ENCODE assay signal across 8 mouse cellular contexts in the genomic region with DNA sequence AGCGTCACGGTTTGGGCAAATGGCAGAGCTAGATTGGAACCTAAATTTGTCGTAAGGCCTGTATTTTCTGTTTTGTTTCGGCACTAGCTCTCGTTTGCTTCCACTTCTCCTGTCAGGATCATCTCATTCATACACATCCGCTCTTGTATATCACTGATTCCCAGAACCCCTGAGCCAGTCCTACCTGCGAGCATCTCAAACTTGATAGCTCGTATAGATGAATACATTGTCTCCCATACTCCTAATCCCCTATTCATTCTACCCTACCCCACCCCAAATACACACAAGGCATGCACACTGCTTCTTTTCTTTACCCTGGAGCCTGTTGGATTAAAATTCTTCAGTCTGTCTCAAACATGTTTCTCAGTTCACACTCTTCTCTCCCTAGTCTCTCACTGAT. TPM values are rescaled to one million over a fixed set of nuclear protein-coding genes. Genes with fewer than 3 reads are reported as not detected.
A peak's percentile ranks its signal among the peaks of the same experiment; 100 is the strongest.
DNase-seq lines count a peak whose midpoint lies in the region; ATAC-seq and TF ChIP-seq lines count a peak whose summit lies in the region.

No protein-coding gene starts in this region.

- no peak for TF ChIP-seq POLR2A in lung, adult 2 months (IDR thresholded peaks at IDR 0.05; ENCODE audit: borderline replicate concordance, extremely low read depth, low read depth, low read length)
- no peak for TF ChIP-seq POLR2A in embryonic fibroblast, embryonic 13.5 days (IDR thresholded peaks at IDR 0.05; ENCODE audit: low read depth, low read length)

- no peak for DNase-seq in lung, adult 2 months
- DNase-seq in lung, postnatal 25 days (ENCODE audit: low spot score) = no peak
- no peak for DNase-seq in gastrocnemius, postnatal 14 days
- no peak for DNase-seq in frontal cortex, postnatal 25 days (ENCODE audit: low spot score in 2 of 2)
- DNase-seq in cerebellum, adult 11 months = no peak

- peaks cover 29% of the 10 kb centered on the region for H3K36me3 ChIP-seq in intestine, postnatal 0 days (ENCODE audit: control insufficient read depth, insufficient read depth)
- H3K36me3 ChIP-seq in neural tube, embryonic 14.5 days (ENCODE audit: control insufficient read depth, insufficient read depth, low read length) = peaks cover 23% of the 10 kb centered on the region

- H3K27me3 ChIP-seq in intestine, postnatal 0 days (replicated peaks; ENCODE audit: control insufficient read depth, insufficient read depth, low read length) = no peaks in the 10 kb centered on the region
- 0 out of 2 replicates have a peak, but pooled peaks cover 3% of the 10 kb centered on the region for H3K27me3 ChIP-seq in neural tube, embryonic 14.5 days (ENCODE audit: control insufficient read depth, insufficient read depth, low read length)

- WGBS in lung, adult 2 months = 5% methylated on average over 8 of the region's 8 CpGs
- WGBS in intestine, postnatal 0 days = 4% methylated on average over 8 of the region's 8 CpGs
- 8% methylated on average over 8 of the region's 8 CpGs for WGBS in neural tube, embryonic 14.5 days

- H3K4me3 ChIP-seq in lung, adult 2 months (replicated peaks; ENCODE audit: extremely low read depth, low read depth, low read length) = peak overlapping the region; percentile 98
- H3K4me3 ChIP-seq in embryonic fibroblast, embryonic 13.5 days (ENCODE audit: insufficient read depth, low read length) = peak overlapping the region; percentile 78
- H3K4me3 ChIP-seq in intestine, postnatal 0 days (ENCODE audit: low read depth, low read length) = peak overlapping the region; percentile 52
- peak overlapping the region; percentile 64 for H3K4me3 ChIP-seq in neural tube, embryonic 14.5 days (ENCODE audit: low read depth, low read length)

- H3K4me2 ChIP-seq in intestine, postnatal 0 days (replicated peaks; ENCODE audit: low read depth) = peak overlapping the region; percentile 74
- H3K4me2 ChIP-seq in neural tube, embryonic 14.5 days (ENCODE audit: low read depth, low read length) = peak overlapping the region; percentile 73

- H3K9me3 ChIP-seq in intestine, postnatal 0 days (ENCODE audit: control insufficient read depth) = no peaks in the 10 kb centered on the region
- H3K9me3 ChIP-seq in neural tube, embryonic 14.5 days (ENCODE audit: control insufficient read depth, low read length) = no peaks in the 10 kb centered on the region

- H3K27ac ChIP-seq in embryonic fibroblast, embryonic 13.5 days (ENCODE audit: insufficient read depth, low read length) = peak overlapping the region; percentile 49; the same call in 1 of the 2 replicates
- H3K27ac ChIP-seq in intestine, postnatal 0 days (ENCODE audit: low read depth, low read length) = no peak overlapping the region
- H3K27ac ChIP-seq in neural tube, embryonic 14.5 days (ENCODE audit: low read depth, low read length) = peak overlapping the region; percentile 83

- intact Hi-C loops in gastrocnemius, postnatal 14 days (cut with DNase I; ENCODE audit: low total_unique reads) = no loop called here

- no peak for TF ChIP-seq CTCF in lung, adult 2 months (IDR thresholded peaks at IDR 0.05; ENCODE audit: insufficient read depth, low read length)
- TF ChIP-seq CTCF in embryonic fibroblast, embryonic 13.5 days (IDR thresholded peaks at IDR 0.05; ENCODE audit: borderline replicate concordance, insufficient read depth, low read length) = no peak
- no peak for TF ChIP-seq CTCF in intestine, postnatal 0 days (IDR thresholded peaks at IDR 0.05; ENCODE audit: low read depth)

- ATAC-seq in intestine, postnatal 0 days = no peak
- ATAC-seq in neural tube, embryonic 14.5 days (ENCODE audit: low read depth) = 0 out of 2 replicates have a peak, but pooled peaks have one; percentile 18

- H3K9ac ChIP-seq in intestine, postnatal 0 days (ENCODE audit: low read depth, low read length) = peak overlapping the region; percentile 67
- peak overlapping the region; percentile 76 for H3K9ac ChIP-seq in neural tube, embryonic 14.5 days (replicated peaks; ENCODE audit: low read depth, low read length)

- peaks cover 2% of the 10 kb centered on the region; the same call in 1 of the 2 replicates for H3K4me1 ChIP-seq in lung, adult 2 months (ENCODE audit: control insufficient read depth, insufficient read depth, low read length)
- no peaks in the 10 kb centered on the region for H3K4me1 ChIP-seq in embryonic fibroblast, embryonic 13.5 days (ENCODE audit: control insufficient read depth, insufficient read depth, low read length)
- peaks cover 5% of the 10 kb centered on the region for H3K4me1 ChIP-seq in intestine, postnatal 0 days (replicated peaks; ENCODE audit: control insufficient read depth, insufficient read depth, low read length)
- H3K4me1 ChIP-seq in neural tube, embryonic 14.5 days (ENCODE audit: control insufficient read depth, insufficient read depth, low read length) = peaks cover 13% of the 10 kb centered on the region

RNA-seq across cellular contexts. Expression of a gene that starts 0.7 kb away (rescaled TPM):
- polyA plus RNA-seq in lung, adult 2 months (2012; rRNA removed) = 15.8 and 16.8 TPM in 2 replicates
- polyA plus RNA-seq in embryonic fibroblast, embryonic 13.5 days (2011; ENCODE audit: insufficient read length, low read depth, missing spikeins) = 18.6 and 22.0 TPM in 2 replicates
- 7.7 and 11.5 TPM in 2 replicates for polyA plus RNA-seq in intestine, postnatal 0 days (2015; fragmentation: Nextera tagmentation; extraction: Ambion mirVana)
- 36.3 and 41.7 TPM in 2 replicates for polyA plus RNA-seq in neural tube, embryonic 14.5 days (2014; fragmentation: Nextera tagmentation; extraction: Ambion mirVana)
- total RNA-seq in gastrocnemius, postnatal 14 days (2021) = 1 to 10 TPM; 6.6 TPM

RNA-seq across cellular contexts. Expression of a gene that starts 7.5 kb away (rescaled TPM):
- polyA plus RNA-seq in lung, adult 2 months (2012; rRNA removed) = 16.9 and 29.8 TPM in 2 replicates
- not detected in 2 replicates for polyA plus RNA-seq in embryonic fibroblast, embryonic 13.5 days (2011; ENCODE audit: insufficient read length, low read depth, missing spikeins)
- polyA plus RNA-seq in intestine, postnatal 0 days (2015; fragmentation: Nextera tagmentation; extraction: Ambion mirVana) = not detected in 2 replicates
- polyA plus RNA-seq in neural tube, embryonic 14.5 days (2014; fragmentation: Nextera tagmentation; extraction: Ambion mirVana) = 0.98 TPM in 1 of 2 replicates, not detected in the other
- total RNA-seq in gastrocnemius, postnatal 14 days (2021) = not detected

RNA-seq across cellular contexts. Expression of a gene that starts 45.4 kb away (rescaled TPM):
- polyA plus RNA-seq in lung, adult 2 months (2012; rRNA removed) = not detected in 2 replicates
- not detected in 2 replicates for polyA plus RNA-seq in embryonic fibroblast, embryonic 13.5 days (2011; ENCODE audit: insufficient read length, low read depth, missing spikeins)
- polyA plus RNA-seq in intestine, postnatal 0 days (2015; fragmentation: Nextera tagmentation; extraction: Ambion mirVana) = 1.1 and 3.2 TPM in 2 replicates
- polyA plus RNA-seq in neural tube, embryonic 14.5 days (2014; fragmentation: Nextera tagmentation; extraction: Ambion mirVana) = not detected in 2 replicates
- not detected for total RNA-seq in gastrocnemius, postnatal 14 days (2021)

RNA-seq across cellular contexts. Expression of a gene that starts 50.4 kb away (rescaled TPM):
- 5.2 and 6.0 TPM in 2 replicates for polyA plus RNA-seq in lung, adult 2 months (2012; rRNA removed)
- not detected in 2 replicates for polyA plus RNA-seq in embryonic fibroblast, embryonic 13.5 days (2011; ENCODE audit: insufficient read length, low read depth, missing spikeins)
- 5.6 and 7.5 TPM in 2 replicates for polyA plus RNA-seq in intestine, postnatal 0 days (2015; fragmentation: Nextera tagmentation; extraction: Ambion mirVana)
- polyA plus RNA-seq in neural tube, embryonic 14.5 days (2014; fragmentation: Nextera tagmentation; extraction: Ambion mirVana) = 0.57 TPM in 1 of 2 replicates, not detected in the other
- under 1 TPM; 0.43 to 0.64 TPM for total RNA-seq in gastrocnemius, postnatal 14 days (2021)
